ENCODE assay signal across 27 mouse cellular contexts in genomic region chr10:60770855-60771254, GRCm38 (mm10). TPM values are rescaled to one million over a fixed set of nuclear protein-coding genes. Genes with fewer than 3 reads are reported as not detected.
A peak's percentile ranks its signal among the peaks of the same experiment; 100 is the strongest.
DNase-seq lines count a peak whose midpoint lies in the region; ATAC-seq and TF ChIP-seq lines count a peak whose summit lies in the region.
"Had no signal": no experiment of that assay in that cellular context is flagged by ENCODE, and none has a peak within 500 bp of the region (broad histone marks: within the 10 kb centered on the region; RNA-seq: fewer than 3 reads in every experiment).

No protein-coding gene starts in this region.

- H3K4me2 ChIP-seq in heart, embryonic 11.5 days, result no peak overlapping the region
- no peak overlapping the region for H3K4me2 ChIP-seq in heart, postnatal 0 days (ENCODE audit: low read depth, low read length)
- H3K4me2 ChIP-seq: forebrain, embryonic 12.5 days; heart, embryonic 15.5 days; hindbrain, embryonic 15.5 days; kidney, embryonic 15.5 days; liver, embryonic 12.5 days; neural tube, embryonic 13.5 days had no signal

- DNase-seq in heart, embryonic 10.5 days (ENCODE audit: low spot score), result no peak
- DNase-seq in heart, postnatal 0 days (ENCODE audit: low spot score), result no peak
- DNase-seq in heart, postnatal 10 days, result no peak
- DNase-seq in MN1 (ENCODE audit: low spot score), result peak; percentile 76
- no peak for DNase-seq in right cerebral cortex, postnatal 14 days
- DNase-seq: adrenal gland, postnatal 10 days; cerebellum, adult 8-10 months; cerebellum, postnatal 25 days; forebrain, postnatal 0 days; kidney, adult 11 months; kidney, postnatal 25 days; lung, adult 18-20 months; lung, postnatal 10 days; thymus, adult 2 months; thymus, postnatal 4 days had no signal

- H3K27ac ChIP-seq in heart, embryonic 11.5 days (ENCODE audit: low read depth, low read length), result 0 out of 2 replicates have a peak overlapping the region, but pooled peaks have one; percentile 17
- H3K27ac ChIP-seq in heart, embryonic 10.5 days, result no peak overlapping the region
- H3K27ac ChIP-seq in heart, postnatal 0 days (ENCODE audit: low read depth), result no peak overlapping the region
- peak overlapping the region; percentile 75 for H3K27ac ChIP-seq in embryonic fibroblast, embryonic 13.5 days (ENCODE audit: insufficient read depth, low read length)
- H3K27ac ChIP-seq: forebrain, embryonic 12.5 days; heart, embryonic 15.5 days; hindbrain, embryonic 10.5 days; hindbrain, embryonic 15.5 days; kidney, embryonic 15.5 days; left cerebral cortex, adult 2 months; liver, embryonic 12.5 days; neural tube, embryonic 13.5 days had no signal

- peaks cover 2% of the 10 kb centered on the region; the same call in 1 of the 2 replicates for H3K4me1 ChIP-seq in heart, embryonic 11.5 days (ENCODE audit: control insufficient read depth, insufficient read depth, low read length)
- 0 out of 2 replicates have a peak, but pooled peaks cover 10% of the 10 kb centered on the region for H3K4me1 ChIP-seq in heart, embryonic 10.5 days
- H3K4me1 ChIP-seq in heart, postnatal 0 days (ENCODE audit: control insufficient read depth, insufficient read depth), result no peaks in the 10 kb centered on the region
- H3K4me1 ChIP-seq in embryonic fibroblast, embryonic 13.5 days (ENCODE audit: control insufficient read depth, insufficient read depth, low read length), result no peaks in the 10 kb centered on the region
- H3K4me1 ChIP-seq: forebrain, embryonic 12.5 days; hindbrain, embryonic 10.5 days; hindbrain, embryonic 15.5 days; kidney, embryonic 15.5 days; liver, embryonic 12.5 days; neural tube, embryonic 13.5 days had no signal

- TF ChIP-seq CTCF in heart, postnatal 0 days (IDR thresholded peaks at IDR 0.05; ENCODE audit: low read depth), result no peak
- TF ChIP-seq CTCF in embryonic fibroblast, embryonic 13.5 days (IDR thresholded peaks at IDR 0.05; ENCODE audit: borderline replicate concordance, insufficient read depth, low read length), result no peak

- H3K4me3 ChIP-seq in heart, embryonic 11.5 days (ENCODE audit: low read depth, low read length), result no peak overlapping the region
- no peak overlapping the region for H3K4me3 ChIP-seq in heart, embryonic 10.5 days
- H3K4me3 ChIP-seq in heart, postnatal 0 days (ENCODE audit: low read depth, low read length), result no peak overlapping the region
- H3K4me3 ChIP-seq in embryonic fibroblast, embryonic 13.5 days (ENCODE audit: insufficient read depth, low read length), result no peak overlapping the region
- H3K4me3 ChIP-seq: forebrain, embryonic 12.5 days; heart, embryonic 15.5 days; hindbrain, embryonic 10.5 days; hindbrain, embryonic 15.5 days; kidney, embryonic 15.5 days; left cerebral cortex, adult 2 months; liver, embryonic 12.5 days; neural tube, embryonic 13.5 days had no signal

- WGBS in heart, embryonic 11.5 days (ENCODE audit: insufficient replicate concordance), result 58% methylated on average over 4 of the region's 4 CpGs
- 79% methylated on average over 4 of the region's 4 CpGs for WGBS in heart, embryonic 10.5 days
- 35% methylated on average over 4 of the region's 4 CpGs for WGBS in heart, postnatal 0 days

- no peak for TF ChIP-seq POLR2A in embryonic fibroblast, embryonic 13.5 days (IDR thresholded peaks at IDR 0.05; ENCODE audit: low read depth, low read length)

- H3K36me3 ChIP-seq in heart, embryonic 11.5 days (ENCODE audit: control insufficient read depth, insufficient read depth, low read length), result peaks cover 44% of the 10 kb centered on the region
- peaks cover 98% of the 10 kb centered on the region for H3K36me3 ChIP-seq in heart, embryonic 10.5 days
- H3K36me3 ChIP-seq in heart, postnatal 0 days (replicated peaks; ENCODE audit: control insufficient read depth, insufficient read depth, low read length), result peaks cover 56% of the 10 kb centered on the region
- H3K36me3 ChIP-seq: hindbrain, embryonic 15.5 days had no signal

- intact Hi-C loops in heart, postnatal 10 days (cut with DNase I), result no loop called here

- ATAC-seq in heart, embryonic 11.5 days (replicated peaks; ENCODE audit: insufficient number of reproducible peaks, low FRiP score, low TSS enrichment), result no peak
- no peak for ATAC-seq in heart, postnatal 0 days (ENCODE audit: insufficient read depth, low read depth)
- ATAC-seq: forebrain, postnatal 0 days; inflammation-experienced regulatory T-cells, adult 6 months; liver, embryonic 12.5 days; midbrain, embryonic 16.5 days had no signal

- no peak overlapping the region for H3K9ac ChIP-seq in heart, embryonic 11.5 days (ENCODE audit: low read depth, low read length)
- H3K9ac ChIP-seq in heart, postnatal 0 days (replicated peaks; ENCODE audit: low read depth, low read length), result 0 out of 2 replicates have a peak overlapping the region, but pooled peaks have one; percentile 7
- H3K9ac ChIP-seq: forebrain, embryonic 12.5 days; forebrain, postnatal 0 days; heart, embryonic 15.5 days; hindbrain, embryonic 15.5 days; kidney, embryonic 15.5 days; liver, embryonic 12.5 days; neural tube, embryonic 13.5 days had no signal

- TF ChIP-seq EP300 in heart, postnatal 0 days (IDR thresholded peaks at IDR 0.05; ENCODE audit: low read depth), result no peak

- H3K9me3 ChIP-seq in heart, embryonic 11.5 days (replicated peaks; ENCODE audit: control insufficient read depth, low read length), result no peaks in the 10 kb centered on the region
- no peaks in the 10 kb centered on the region for H3K9me3 ChIP-seq in heart, embryonic 10.5 days
- no peaks in the 10 kb centered on the region for H3K9me3 ChIP-seq in heart, postnatal 0 days (replicated peaks; ENCODE audit: control insufficient read depth, low read length)
- H3K9me3 ChIP-seq: forebrain, embryonic 12.5 days; heart, embryonic 15.5 days; hindbrain, embryonic 10.5 days; hindbrain, embryonic 15.5 days; kidney, embryonic 15.5 days; liver, embryonic 12.5 days; neural tube, embryonic 13.5 days had no signal

- H3K27me3 ChIP-seq in heart, embryonic 11.5 days (ENCODE audit: control insufficient read depth, insufficient read depth, low read length), result no peaks in the 10 kb centered on the region
- H3K27me3 ChIP-seq in heart, embryonic 10.5 days (ENCODE audit: insufficient read depth, poor library complexity, severe bottlenecking), result no peaks in the 10 kb centered on the region
- H3K27me3 ChIP-seq in heart, postnatal 0 days (ENCODE audit: control insufficient read depth, insufficient read depth, low read length), result no peaks in the 10 kb centered on the region
- H3K27me3 ChIP-seq: forebrain, embryonic 12.5 days; heart, embryonic 15.5 days; hindbrain, embryonic 15.5 days; kidney, embryonic 15.5 days; liver, embryonic 12.5 days; neural tube, embryonic 13.5 days had no signal

RNA-seq across cellular contexts. Expression of gene Slc29a3, which starts 18.3 kb away (rescaled TPM):
- 4.6 and 4.8 TPM in 2 replicates for polyA plus RNA-seq in heart, embryonic 11.5 days (2014; fragmentation: Nextera tagmentation; extraction: Ambion mirVana)
- 5.7 and 6.3 TPM in 2 replicates for polyA plus RNA-seq in heart, embryonic 10.5 days (2016; fragmentation: Nextera tagmentation; extraction: Ambion mirVana)
- 1.6 and 2.9 TPM in 2 replicates for total RNA-seq in heart, postnatal 0 days (2014; rRNA removed; ENCODE audit: low replicate concordance)
- 3.7 and 4.4 TPM in 2 replicates for polyA plus RNA-seq in heart, postnatal 0 days (2015; fragmentation: Nextera tagmentation; extraction: Ambion mirVana)
- 1 to 10 TPM; 6.8 to 7.7 TPM for total RNA-seq in heart, postnatal 10 days (2021)
- polyA plus RNA-seq in embryonic fibroblast, embryonic 13.5 days (2011; ENCODE audit: insufficient read length, low read depth, missing spikeins), result 21.3 and 23.5 TPM in 2 replicates

Comparison
In these comparisons a context has a peak if more than half of its experiments do, and no peak if none do; other contexts are left out.
1. H3K27ac ChIP-seq: peak in heart, embryonic 11.5 days (single experiment) and embryonic fibroblast, embryonic 13.5 days (single experiment); none in heart, embryonic 10.5 days (single experiment) and heart, postnatal 0 days (single experiment).